Mouse (Mus musculus) MEL (cell line): ENCODE results near the gene Ugt2b38.

Experiments
- CTCF ChIP-seq, 3 experiments: IDR thresholded peaks in 2 of 3; conservative IDR thresholded peaks in 1 of 3; 2 replicates each; pipeline ENCODE4 v1.5.1; 2011 to 2012; ENCODE audit warnings: low read length in 3 of 3, low read depth in 2 of 3, mild to moderate bottlenecking in 2 of 3, improper control_type of control experiment in 1 of 3, inconsistent platforms in 1 of 3, mixed read lengths in 1 of 3, moderate library complexity in 1 of 3; ENCODE audit not compliant: control insufficient read depth in 1 of 3, insufficient read depth in 1 of 3, poor library complexity in 1 of 3, severe bottlenecking in 1 of 3
- EP300 ChIP-seq, 2 experiments: IDR thresholded peaks; 2 replicates each; pipeline ENCODE4 v1.6.1; 2011; ENCODE audit warnings: improper control_type of control experiment in 2 of 2, low read length in 2 of 2, low read depth in 1 of 2, mild to moderate bottlenecking in 1 of 2
- GATA1 ChIP-seq: IDR thresholded peaks from 2 replicates; pipeline ENCODE4 v1.6.1; 2011; ENCODE audit warnings: low read depth, low read length, improper control_type of control experiment

GRCm38 (mm10) chr5:87373502-87373863 lies 50.5 kb downstream of the Ugt2b38 start:
- TF ChIP-seq GATA1 (no peak), CTCF (IDR thresholded peaks at IDR 0.05 in 2 of 3, conservative IDR thresholded peaks at IDR 0.05 in 1 of 3; ENCODE audit: control insufficient read depth in 1 of 3, insufficient read depth in 1 of 3, low read depth in 2 of 3, low read length in 3 of 3, poor library complexity in 1 of 3, severe bottlenecking in 1 of 3) (no peak), EP300 (IDR thresholded peaks at IDR 0.05; ENCODE audit: low read depth in 1 of 2, low read length in 2 of 2) (no peak)
